Mouse (Mus musculus) intestine, embryonic 16.5 days (tissue): Measurements from ENCODE around the gene Ncan. TPM values are rescaled to one million over a fixed set of nuclear protein-coding genes. Genes with fewer than 3 reads are reported as not detected.

Experiments
- microRNA-seq: library from miRNA; unstranded; fragments of <30 nt; microRNA quantifications from one replicate; pipeline ENCODE4, GENCODE M21; 2016
- polyA plus RNA-seq: library from polyadenylated mRNA; unstranded; fragments of >200 nt; fragmentation: Nextera tagmentation; extraction: Ambion mirVana; gene quantifications from 2 replicates; pipeline ENCODE4 v1.2.1, GENCODE M21; 2015

Ncan gene
- polyA plus RNA-seq, 1 experiment from 2014 or later = 0.89 TPM

Small RNA genes within 50 kb of the gene (microRNA-seq; reads per million reads assigned to microRNA genes)
- gene Mir7066 = not detected

Other genes starting within 250 kb of the Ncan start
- 0.51 and 0.53 TPM in 2 replicates for gene Cilp2, start 233.2 kb downstream of the Ncan start, polyA plus RNA-seq
- gene Tssk6, start 218.7 kb downstream of the Ncan start, polyA plus RNA-seq = 2.8 TPM in 2 replicates
- gene Ndufa13, start 218.3 kb downstream of the Ncan start, polyA plus RNA-seq = 233 and 243 TPM in 2 replicates
- 3.2 and 3.8 TPM in 2 replicates for gene Yjefn3, start 218.2 kb downstream of the Ncan start, polyA plus RNA-seq
- gene Gatad2a, start 124.5 kb downstream of the Ncan start, polyA plus RNA-seq = 36.0 and 38.9 TPM in 2 replicates
- gene Mau2, start 78.1 kb downstream of the Ncan start, polyA plus RNA-seq = 44.4 and 45.5 TPM in 2 replicates
- 33.0 and 37.0 TPM in 2 replicates for gene Sugp1, start 78.1 kb downstream of the Ncan start, polyA plus RNA-seq
- 106 and 152 TPM in 2 replicates for gene Tm6sf2, start 47.9 kb downstream of the Ncan start, polyA plus RNA-seq
- gene Hapln4, start 37.4 kb downstream of the Ncan start, polyA plus RNA-seq = 0.10 and 0.11 TPM in 2 replicates
- 50.7 and 51.7 TPM in 2 replicates for gene Nr2c2ap, start 10.5 kb upstream of the Ncan start, polyA plus RNA-seq
- 12.6 and 15.3 TPM in 2 replicates for gene Rfxank, start 18.3 kb upstream of the Ncan start, polyA plus RNA-seq
- 38.4 and 42.4 TPM in 2 replicates for gene Borcs8, start 18.6 kb upstream of the Ncan start, polyA plus RNA-seq
- 0.11 and 0.23 TPM in 2 replicates for gene Mef2b, start 18.8 kb upstream of the Ncan start, polyA plus RNA-seq
- gene Tmem161a, start 51.5 kb upstream of the Ncan start, polyA plus RNA-seq = 66.9 and 67.7 TPM in 2 replicates
- gene Slc25a42, start 91.4 kb upstream of the Ncan start, polyA plus RNA-seq = 7.6 and 10.5 TPM in 2 replicates
- gene Sugp2, start 113.4 kb upstream of the Ncan start, polyA plus RNA-seq = 17.3 and 18.1 TPM in 2 replicates
- gene Armc6, start 113.6 kb upstream of the Ncan start, polyA plus RNA-seq = 25.1 and 29.0 TPM in 2 replicates
- 25.5 and 26.0 TPM in 2 replicates for gene Homer3, start 162.0 kb upstream of the Ncan start, polyA plus RNA-seq
- gene Ddx49, start 181.6 kb upstream of the Ncan start, polyA plus RNA-seq = 44.2 and 48.4 TPM in 2 replicates
- 432 and 443 TPM in 2 replicates for gene Cope, start 181.6 kb upstream of the Ncan start, polyA plus RNA-seq
- 2.1 and 3.2 TPM in 2 replicates for gene Cers1, start 194.9 kb upstream of the Ncan start, polyA plus RNA-seq
- gene Gdf1, start 208.9 kb upstream of the Ncan start, polyA plus RNA-seq = 0.53 and 0.78 TPM in 2 replicates
- gene Upf1, start 232.4 kb upstream of the Ncan start, polyA plus RNA-seq = 6.8 and 7.4 TPM in 2 replicates